10 mouse cellular contexts compared by ENCODE assay signal in genomic region chr11:12039098-12039497, GRCm38 (mm10). TPM values are rescaled to one million over a fixed set of nuclear protein-coding genes. Genes with fewer than 3 reads are reported as not detected.
DNase-seq lines count a peak whose midpoint lies in the region; ATAC-seq lines count a peak whose summit lies in the region.
"Had no signal": no experiment of that assay in that cellular context is flagged by ENCODE, and none has a peak within 500 bp of the region (broad histone marks: within the 10 kb centered on the region; RNA-seq: fewer than 3 reads in every experiment).

No protein-coding gene starts in this region.

- no peak overlapping the region for H3K27ac ChIP-seq in intestine, embryonic 14.5 days (ENCODE audit: low read depth)
- no peak overlapping the region for H3K27ac ChIP-seq in intestine, embryonic 16.5 days (ENCODE audit: low read length)
- no peak overlapping the region for H3K27ac ChIP-seq in forebrain, embryonic 12.5 days

- H3K4me3 ChIP-seq in intestine, embryonic 14.5 days (ENCODE audit: low read depth, low read length): no peak overlapping the region
- H3K4me3 ChIP-seq in intestine, embryonic 16.5 days (ENCODE audit: low read length): no peak overlapping the region
- no peak overlapping the region for H3K4me3 ChIP-seq in forebrain, embryonic 12.5 days (replicated peaks)

- H3K9me3 ChIP-seq in intestine, embryonic 14.5 days (ENCODE audit: control insufficient read depth, low read length): no peaks in the 10 kb centered on the region
- H3K9me3 ChIP-seq in intestine, embryonic 16.5 days (ENCODE audit: control insufficient read depth, low read length): no peaks in the 10 kb centered on the region
- H3K9me3 ChIP-seq in forebrain, embryonic 12.5 days: no peaks in the 10 kb centered on the region

- DNase-seq in intestine, embryonic 14.5 days (ENCODE audit: low spot score): peak; percentile 62
- DNase-seq in embryo, embryonic 10 days (ENCODE audit: low spot score): peak; percentile 68
- DNase-seq in lung, postnatal 4 days: peak; percentile 28 to 42
- DNase-seq in ovary, postnatal 36 days (ENCODE audit: low spot score): no peak
- DNase-seq in adrenal gland, postnatal 25 days: no peak
- DNase-seq: thymus, adult 2 months had no signal

- no peak for ATAC-seq in intestine, embryonic 14.5 days (replicated peaks; ENCODE audit: low FRiP score, low TSS enrichment, low read depth)
- ATAC-seq in intestine, embryonic 16.5 days: no peak
- ATAC-seq in forebrain, embryonic 12.5 days (ENCODE audit: low FRiP score): peak; percentile 58; the same call in 1 of the 2 replicates
- no peak for ATAC-seq in activated CD4-positive, CD25-positive, alpha-beta regulatory T cell, adult 4 months

- 25% methylated on average over 3 of the region's 3 CpGs for WGBS in intestine, embryonic 14.5 days
- whole genome bisulfite sequencing in intestine, embryonic 16.5 days: 32% methylated on average over 3 of the region's 3 CpGs
- WGBS in forebrain, embryonic 12.5 days: 19% methylated on average over 3 of the region's 3 CpGs

- peak overlapping the region; percentile 36 for H3K4me2 ChIP-seq in intestine, embryonic 14.5 days (ENCODE audit: low read length)
- no peak overlapping the region for H3K4me2 ChIP-seq in intestine, embryonic 16.5 days (ENCODE audit: low read depth, low read length)
- peak overlapping the region; percentile 55; the same call in 1 of the 2 replicates for H3K4me2 ChIP-seq in forebrain, embryonic 12.5 days

- H3K4me1 ChIP-seq in intestine, embryonic 14.5 days (replicated peaks; ENCODE audit: control insufficient read depth, insufficient read depth, low read length): no peaks in the 10 kb centered on the region
- peaks cover 4% of the 10 kb centered on the region; the same call in 1 of the 2 replicates for H3K4me1 ChIP-seq in intestine, embryonic 16.5 days (ENCODE audit: control insufficient read depth, insufficient read depth, low read length)
- H3K4me1 ChIP-seq in forebrain, embryonic 12.5 days: peaks cover 3% of the 10 kb centered on the region; the same call in 1 of the 2 replicates

- peak overlapping the region; percentile 71 for H3K9ac ChIP-seq in intestine, embryonic 14.5 days (ENCODE audit: low read length)
- no peak overlapping the region for H3K9ac ChIP-seq in intestine, embryonic 16.5 days (ENCODE audit: low read depth, low read length)
- no peak overlapping the region for H3K9ac ChIP-seq in forebrain, embryonic 12.5 days

- H3K27me3 ChIP-seq in intestine, embryonic 14.5 days (replicated peaks; ENCODE audit: control insufficient read depth, insufficient read depth, low read length): peaks cover 75% of the 10 kb centered on the region
- peaks cover 45% of the 10 kb centered on the region for H3K27me3 ChIP-seq in intestine, embryonic 16.5 days (replicated peaks; ENCODE audit: control insufficient read depth, insufficient read depth, low read length)
- H3K27me3 ChIP-seq in forebrain, embryonic 12.5 days: peaks cover 89% of the 10 kb centered on the region

- no peaks in the 10 kb centered on the region for H3K36me3 ChIP-seq in intestine, embryonic 14.5 days (ENCODE audit: control insufficient read depth, insufficient read depth, low read length)
- no peaks in the 10 kb centered on the region for H3K36me3 ChIP-seq in intestine, embryonic 16.5 days (ENCODE audit: control insufficient read depth, insufficient read depth, low read length)
- H3K36me3 ChIP-seq in forebrain, embryonic 12.5 days (replicated peaks): no peaks in the 10 kb centered on the region

RNA-seq across cellular contexts. Expression of gene Grb10, which starts 0.6 kb away (rescaled TPM):
- polyA plus RNA-seq in intestine, embryonic 14.5 days (2014; fragmentation: Nextera tagmentation; extraction: Ambion mirVana): 232 and 233 TPM in 2 replicates
- polyA plus RNA-seq in intestine, embryonic 16.5 days (2015; fragmentation: Nextera tagmentation; extraction: Ambion mirVana): 237 and 238 TPM in 2 replicates
- 345 and 376 TPM in 2 replicates for polyA plus RNA-seq in forebrain, embryonic 12.5 days (2016; fragmentation: Nextera tagmentation; extraction: Ambion mirVana)
- polyA plus RNA-seq in activated CD4-positive, CD25-positive, alpha-beta regulatory T cell, adult 4 months (2017; shearing (Covaris generic)): not detected
- total RNA-seq in adrenal gland, postnatal 25 days (2021): 103 and 108 TPM in 2 replicates
- total RNA-seq: neutrophil, adult 5-6 weeks had no signal

Comparison
In these comparisons a context has a peak if more than half of its experiments do, and no peak if none do; other contexts are left out.
1. DNase-seq: peak in intestine, embryonic 14.5 days (single experiment), embryo, embryonic 10 days (single experiment) and lung, postnatal 4 days (2 of 2); none in ovary, postnatal 36 days (single experiment) and adrenal gland, postnatal 25 days (single experiment).
2. RNA of gene Grb10, which starts 0.6 kb away (polyA plus RNA-seq): 345 to 376 TPM in forebrain, embryonic 12.5 days, 237 to 238 TPM in intestine, embryonic 16.5 days and 232 to 233 TPM in intestine, embryonic 14.5 days; not detected in activated CD4-positive, CD25-positive, alpha-beta regulatory T cell, adult 4 months; every median in the first group is over 100 times any median in the second.